Mouse (Mus musculus) left cerebral cortex, postnatal 36 days (tissue): Measurements from ENCODE around the gene Alox8. TPM values are rescaled to one million over a fixed set of nuclear protein-coding genes. Genes with fewer than 3 reads are reported as not detected.
A peak's percentile ranks its signal among the peaks of the same experiment; 100 is the strongest.

Experiments used
- DNase-seq, 2 experiments: peaks; one replicate each; pipeline ENCODE4 v3.0.0; 2021 to 2022; ENCODE audit warnings: low spot score in 2 of 2, mixed read lengths in 1 of 2
- intact Hi-C: fragments of 180-260 bp; cut with DNase I; formaldehyde crosslinking; loops from one replicate; pipeline ENCODE4 v1.15.1; 2025
- total RNA-seq, 2 experiments: library from RNA; stranded (reverse); gene quantifications; 2 replicates each; pipeline ENCODE4 v1.2.3; 2021

The Alox8 gene
- total RNA-seq, 2 experiments from 2014 or later = 4.2 to 6.5 TPM

DNA sequence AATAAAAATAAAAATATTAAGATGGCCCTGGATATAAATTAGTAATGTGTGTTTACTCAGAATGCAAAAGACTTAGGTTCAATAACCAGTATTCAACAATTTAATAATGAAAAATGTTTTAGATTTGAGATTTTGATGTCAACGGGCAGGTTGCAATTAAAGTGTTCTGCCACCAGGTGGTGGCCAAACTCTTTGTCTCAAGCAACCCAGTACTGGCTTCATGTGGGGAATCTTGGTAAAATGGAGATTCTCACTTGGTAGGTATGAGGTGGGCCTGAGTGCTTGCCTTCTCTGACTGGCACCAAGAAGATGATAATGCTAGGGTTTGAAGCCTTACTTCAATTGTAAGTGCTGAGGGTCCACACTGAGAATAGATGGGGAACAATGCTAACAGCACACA lies 4.8 kb downstream of the Alox8 start:
- intact Hi-C loops = loop anchor here (1.0 to 5.0 kb wide), 2 partner anchors 52 to 194 kb away; no protein-coding TSS in a partner anchor
- peak in 1 of 2 experiments; percentile 23 for DNase-seq

DNA sequence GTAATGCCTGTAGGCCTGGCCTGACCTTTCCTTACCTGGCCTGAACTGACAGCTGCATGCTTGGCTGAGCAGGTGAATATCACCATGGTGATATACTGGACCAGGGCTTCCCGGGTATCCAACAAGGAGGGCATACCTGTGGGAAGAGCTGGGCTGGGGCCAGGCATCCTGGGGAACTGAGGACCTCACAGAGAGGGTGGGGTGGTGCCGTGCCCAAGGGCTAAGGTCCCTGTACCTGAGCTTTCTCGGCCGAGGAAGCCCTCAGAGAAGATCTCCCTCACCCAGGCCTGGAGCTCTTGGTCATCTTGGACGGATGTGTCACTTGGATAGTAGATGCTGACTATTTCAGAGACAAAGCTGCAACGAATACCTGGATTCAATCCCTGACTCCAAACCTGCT lies 11.7 kb downstream of the Alox8 start:
- no peak for DNase-seq
- intact Hi-C loops = no loop called here

DNA sequence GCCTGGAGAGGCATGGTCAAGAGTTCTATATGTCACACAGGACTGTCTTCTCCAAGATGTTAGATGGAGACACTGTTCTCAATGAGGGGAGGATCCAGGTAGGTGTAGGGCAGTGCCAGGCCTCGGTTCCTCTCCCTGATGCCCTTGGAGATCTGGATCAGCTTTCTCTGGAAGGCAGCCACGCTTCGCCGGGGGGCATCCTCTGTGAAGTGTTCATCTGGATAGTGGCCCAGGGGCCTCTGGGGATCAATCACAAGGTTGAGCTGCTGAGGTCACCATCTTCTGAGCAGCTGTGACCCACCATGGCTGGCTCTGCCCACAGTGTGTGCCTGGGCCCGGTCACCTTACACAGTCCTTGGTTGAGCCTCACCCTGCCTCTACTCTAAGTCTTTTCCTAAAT lies 12.6 kb downstream of the Alox8 start:
- no peak for DNase-seq
- intact Hi-C loops = no loop called here

DNA sequence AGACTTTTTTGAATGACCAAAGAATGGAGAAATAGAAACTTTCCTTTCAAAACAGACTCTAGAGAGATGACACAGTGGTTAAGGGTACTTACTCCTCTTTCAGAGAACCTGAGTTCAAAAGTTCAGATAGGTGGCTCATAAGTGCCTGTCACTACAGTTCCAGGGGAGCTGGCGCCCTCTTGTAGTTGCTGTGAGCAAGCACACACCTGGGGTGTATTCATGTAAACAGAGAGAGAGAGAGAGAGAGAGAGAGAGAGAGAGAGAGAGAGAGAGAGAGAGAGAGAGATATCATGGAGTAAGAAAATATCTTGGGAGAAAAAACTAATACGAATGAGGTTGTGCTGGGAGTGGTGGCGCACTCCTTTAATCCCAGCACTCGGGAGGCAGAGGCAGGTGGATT lies 17.5 kb downstream of the Alox8 start:
- no peak for DNase-seq
- intact Hi-C loops = no loop called here

DNA sequence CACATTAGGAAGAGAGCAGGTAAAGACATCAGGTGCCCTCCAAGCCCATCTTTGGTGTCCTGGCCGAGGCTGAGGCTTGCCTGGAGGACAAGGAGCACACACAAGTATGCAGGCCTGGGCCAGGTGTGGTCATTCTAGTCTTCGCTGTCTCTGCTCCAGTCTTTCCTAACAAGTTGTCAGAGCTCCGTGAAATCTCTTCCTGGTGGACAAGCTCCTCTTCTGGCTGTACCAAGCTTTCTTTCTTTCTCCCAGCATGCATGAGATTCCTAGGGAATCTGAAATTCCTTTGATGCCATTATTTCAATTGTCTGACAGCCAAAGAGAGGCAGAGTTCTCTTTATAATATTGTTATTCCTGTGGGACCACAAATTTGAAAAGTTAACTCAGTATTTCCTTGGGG lies 18.1 kb downstream of the Alox8 start:
- no peak for DNase-seq
- intact Hi-C loops = no loop called here

DNA sequence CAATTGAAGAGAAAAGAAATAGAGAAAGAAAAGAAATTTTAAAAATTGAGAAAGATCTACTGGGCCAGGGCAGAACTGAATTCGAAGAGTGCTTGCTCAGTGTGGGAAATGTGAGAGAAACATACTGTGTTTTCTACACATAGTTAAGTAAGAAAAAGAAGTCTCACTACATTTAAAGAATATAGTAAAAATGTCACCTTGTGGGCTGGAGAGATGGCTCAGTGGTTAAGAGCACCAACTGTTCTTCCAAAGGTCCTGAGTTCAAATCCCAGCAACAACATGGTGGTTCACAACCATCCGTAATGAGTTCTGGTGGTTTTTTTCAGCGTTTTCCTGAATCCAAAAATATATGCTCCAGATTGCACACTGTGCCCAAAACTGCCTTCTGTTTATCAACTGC lies 19.1 kb downstream of the Alox8 start:
- DNase-seq = no peak
- intact Hi-C loops = no loop called here

DNA sequence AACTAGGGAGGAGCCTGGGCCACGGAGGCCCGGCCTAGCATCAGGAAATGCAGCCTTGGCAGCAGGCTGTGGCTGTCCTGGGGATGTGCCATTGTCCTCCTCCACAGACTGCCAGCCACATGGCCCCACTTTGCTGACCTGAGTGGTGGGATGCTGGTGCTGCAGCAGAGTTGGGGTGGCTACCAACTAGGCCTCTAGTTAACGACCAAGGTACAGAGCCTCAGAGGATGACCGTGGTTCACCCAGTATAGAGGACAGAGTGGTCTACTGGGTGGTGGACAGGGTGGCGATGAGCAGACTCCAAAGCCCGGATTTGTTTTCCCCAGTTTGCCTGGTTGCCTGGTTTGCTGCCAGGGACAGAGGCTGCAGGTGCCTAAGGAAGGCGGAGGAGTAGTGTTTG lies 22.9 kb downstream of the Alox8 start:
- no peak for DNase-seq
- intact Hi-C loops = no loop called here

DNA sequence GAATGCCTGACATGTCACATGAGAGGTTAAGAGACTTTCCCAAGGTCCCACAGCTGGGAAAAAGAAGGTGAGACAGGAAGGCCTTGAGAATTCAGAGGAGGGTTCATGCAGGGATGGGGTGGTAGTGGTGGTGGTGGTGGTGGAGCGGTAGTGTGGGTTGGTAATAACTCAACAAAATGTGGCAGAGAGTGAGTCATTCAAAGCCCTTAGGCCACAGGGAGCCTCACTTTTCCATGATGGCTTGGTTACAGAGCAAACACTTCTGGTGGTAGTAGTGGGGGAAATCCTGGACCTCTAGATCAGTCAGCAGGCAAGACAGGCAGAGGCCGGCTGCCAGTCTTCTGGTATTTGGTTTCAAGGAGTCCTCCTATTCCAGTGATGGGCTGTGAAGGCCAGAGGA lies 25.0 kb downstream of the Alox8 start:
- intact Hi-C loops = no loop called here
- DNase-seq = no peak

DNA sequence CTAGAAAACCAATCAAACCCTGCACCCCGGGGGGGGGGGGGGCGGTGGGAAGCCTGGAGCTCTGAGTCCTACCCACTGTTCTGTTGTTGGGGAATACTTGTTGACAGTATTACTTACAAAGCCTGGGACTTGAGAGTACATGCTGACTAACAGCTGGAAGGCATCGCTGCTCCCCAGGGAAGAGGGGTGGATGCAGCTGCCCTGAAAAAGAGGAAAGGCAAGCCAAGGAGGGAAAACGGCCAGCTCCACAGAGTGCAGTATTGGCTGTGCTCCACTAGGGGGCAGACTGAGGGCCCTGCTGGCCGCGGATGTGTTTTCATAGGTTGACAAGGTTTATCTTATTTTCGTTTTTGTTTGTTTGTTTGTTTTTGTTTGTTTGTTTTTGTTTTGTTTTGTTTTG lies 26.0 kb downstream of the Alox8 start:
- intact Hi-C loops = no loop called here
- DNase-seq = peak in 1 of 2 experiments; percentile 26

DNA sequence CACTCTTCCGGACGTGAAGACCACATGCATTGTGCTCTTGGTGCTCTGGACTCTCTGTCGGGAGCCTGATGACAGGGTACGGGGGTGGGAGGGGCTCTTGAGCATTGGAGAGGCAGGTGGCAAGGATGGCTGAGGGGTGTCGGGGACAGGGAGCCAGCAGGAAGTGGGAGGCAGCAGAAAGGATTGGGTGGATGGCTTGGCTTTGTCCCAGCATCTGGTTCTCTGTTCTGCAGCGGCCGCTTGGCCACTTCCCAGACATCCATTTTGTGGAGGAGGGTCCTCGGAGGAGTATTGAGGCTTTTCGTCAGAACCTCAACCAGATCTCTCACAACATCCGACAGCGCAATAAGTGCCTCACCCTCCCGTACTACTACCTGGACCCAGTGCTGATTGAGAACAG lies 28.3 kb downstream of the Alox8 start:
- intact Hi-C loops = no loop called here
- peak; percentile 48 to 71 for DNase-seq

DNA sequence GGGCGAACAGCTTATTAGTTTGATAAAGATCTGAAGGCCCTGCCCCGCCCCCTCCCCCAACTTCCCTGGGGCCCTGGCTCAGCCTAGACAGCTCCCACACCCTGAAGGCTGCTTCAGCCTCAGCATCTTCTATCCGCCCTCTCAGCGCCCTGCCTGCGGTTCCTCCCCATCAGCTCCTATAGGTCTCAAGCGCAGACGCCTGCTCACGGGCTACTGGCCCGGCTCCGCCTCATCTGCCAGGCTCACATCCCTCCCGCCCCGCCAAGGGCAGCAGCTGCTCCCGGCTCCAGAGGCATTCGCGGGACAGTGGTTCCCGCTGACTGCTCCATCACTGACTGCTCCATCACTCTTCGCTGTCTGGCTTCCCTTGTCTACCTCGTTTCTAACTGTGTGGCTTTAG lies 40.8 kb downstream of the Alox8 start, which contains the start of gene Alox12b:
TSS of gene Alox12b (plus strand) at position 190 of the 400 bp plus-strand sequence.
- peak in 1 of 2 experiments; percentile 22 for DNase-seq
- intact Hi-C loops = no loop called here

DNA sequence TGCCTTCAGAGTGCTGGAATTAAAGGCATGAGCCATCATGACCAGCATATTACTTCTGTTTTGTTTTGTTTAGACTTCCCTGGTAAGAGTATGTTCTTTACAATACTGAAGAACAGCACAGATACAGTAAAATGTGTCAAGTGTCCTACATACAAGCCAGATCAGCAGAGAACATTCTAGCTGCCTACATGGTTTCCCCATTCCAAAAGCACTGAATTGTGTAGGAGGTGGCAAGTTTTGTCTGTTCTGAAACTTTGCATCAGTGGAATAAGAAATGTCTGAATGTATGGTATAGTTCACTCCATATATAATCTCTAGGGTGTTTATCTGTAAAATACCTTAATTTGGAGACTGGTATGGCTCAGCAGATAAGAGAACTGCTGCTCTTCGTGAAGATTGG lies 42.3 kb downstream of the Alox8 start:
- intact Hi-C loops = no loop called here
- DNase-seq = no peak

DNA sequence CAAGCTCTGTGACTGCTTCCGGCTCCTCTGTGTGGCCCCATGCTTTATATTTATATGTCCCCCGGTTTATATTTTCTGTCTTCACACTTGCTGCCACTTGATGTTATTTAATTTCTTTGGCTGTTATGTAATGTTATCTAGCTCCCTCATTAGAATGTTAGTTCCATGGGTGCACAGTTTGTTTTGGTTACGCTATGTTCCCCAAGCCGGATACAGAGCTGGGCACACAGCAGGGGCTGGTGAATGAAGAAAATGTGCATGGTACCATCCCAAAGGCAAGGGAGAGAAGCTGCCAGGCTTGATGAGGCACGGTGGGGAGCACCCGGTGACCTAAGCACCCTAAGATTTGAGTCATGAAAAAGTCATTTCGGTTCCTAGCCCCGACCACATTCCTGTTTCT lies 43.8 kb downstream of the Alox8 start:
- DNase-seq = no peak
- intact Hi-C loops = no loop called here

DNA sequence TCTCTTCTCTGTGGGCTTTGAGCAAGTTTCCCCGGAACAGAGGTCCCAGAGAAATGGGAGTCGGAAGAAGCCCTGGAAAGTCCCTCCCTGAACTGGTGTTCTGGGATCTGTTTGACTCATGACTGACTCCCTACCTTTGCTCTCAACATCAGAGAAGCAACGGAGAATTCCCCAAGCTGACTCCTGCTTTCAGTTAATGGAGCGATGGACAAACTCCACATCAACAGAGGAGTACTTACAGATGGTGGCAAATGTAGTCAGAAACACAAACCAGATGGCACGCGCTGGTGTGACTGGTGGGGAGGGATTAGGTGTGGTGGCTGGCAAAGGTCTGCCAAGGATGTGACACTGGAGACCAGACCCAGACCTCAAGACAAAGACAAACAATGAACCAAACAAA lies 46.6 kb downstream of the Alox8 start:
- intact Hi-C loops = no loop called here
- no peak for DNase-seq

DNA sequence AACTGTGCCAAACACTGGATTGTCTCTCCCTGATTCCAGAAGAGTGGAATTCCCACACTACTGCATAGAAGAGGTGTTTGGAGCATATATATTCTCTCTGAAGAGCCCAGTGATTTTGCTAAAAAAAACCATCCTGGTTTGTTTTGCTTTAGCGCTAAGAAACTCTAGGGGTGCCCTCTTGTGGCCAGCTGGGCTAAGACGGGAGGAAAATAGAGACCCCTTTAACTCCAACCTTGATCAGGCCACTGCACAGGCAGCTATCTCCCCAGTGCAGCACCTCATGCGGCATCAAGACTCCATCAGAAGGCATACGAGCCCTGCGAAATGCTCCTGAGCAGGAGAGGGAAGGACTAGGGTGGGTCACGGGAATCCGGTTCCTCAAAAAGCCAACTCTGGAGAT lies 47.2 kb downstream of the Alox8 start:
- peak in 1 of 2 experiments; percentile 53 for DNase-seq
- intact Hi-C loops = loop anchor here (1.0 kb wide), 1 partner anchor 25 kb away; the partner anchor contains the start of gene Aloxe3

DNA sequence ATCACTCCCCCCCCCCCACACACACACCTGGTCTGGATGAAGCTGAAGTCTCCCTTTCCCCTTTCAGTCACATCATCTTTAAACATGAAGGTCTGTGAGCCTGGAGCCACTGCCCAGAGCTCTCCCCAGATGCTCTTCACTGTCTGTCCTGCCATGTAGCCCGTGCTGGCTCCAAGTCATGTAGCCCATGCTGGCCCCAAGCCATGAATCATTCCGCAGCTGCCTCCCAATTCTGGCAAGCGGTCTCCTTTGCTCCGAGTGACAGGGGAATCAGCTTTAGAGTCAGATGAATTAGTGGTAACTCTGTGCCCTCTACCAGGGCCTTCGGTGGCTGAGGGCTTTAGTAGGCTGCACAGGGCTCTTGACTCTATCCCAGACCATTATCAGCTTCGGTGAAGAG lies 47.9 kb downstream of the Alox8 start:
- intact Hi-C loops = loop anchor here (1.0 kb wide), 1 partner anchor 24 kb away; the partner anchor contains the start of gene Aloxe3
- DNase-seq = no peak

DNA sequence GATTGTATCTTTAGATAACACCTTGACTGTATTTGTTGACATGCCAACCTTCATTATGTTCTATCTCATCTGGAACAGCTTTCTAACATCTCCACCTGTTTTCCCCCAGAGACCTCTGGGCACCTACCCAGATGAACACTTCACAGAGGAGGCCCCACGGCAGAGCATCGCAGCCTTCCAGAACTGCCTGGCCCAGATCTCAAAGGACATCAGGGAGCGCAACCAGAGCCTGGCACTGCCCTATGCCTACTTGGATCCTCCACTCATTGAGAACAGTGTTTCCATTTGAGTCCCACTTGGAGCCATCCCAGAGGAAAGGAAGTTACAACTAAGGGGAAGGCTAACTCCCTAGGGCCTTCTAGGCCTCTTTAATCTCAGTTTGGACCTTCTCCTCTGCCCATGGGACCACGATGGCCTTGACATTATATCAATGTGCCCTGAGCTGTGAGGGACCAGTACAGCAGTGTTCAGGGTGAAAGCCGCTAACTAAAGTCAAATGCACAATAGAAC lies 49.1 kb downstream of the Alox8 start:
- no peak for DNase-seq
- intact Hi-C loops = no loop called here

DNA sequence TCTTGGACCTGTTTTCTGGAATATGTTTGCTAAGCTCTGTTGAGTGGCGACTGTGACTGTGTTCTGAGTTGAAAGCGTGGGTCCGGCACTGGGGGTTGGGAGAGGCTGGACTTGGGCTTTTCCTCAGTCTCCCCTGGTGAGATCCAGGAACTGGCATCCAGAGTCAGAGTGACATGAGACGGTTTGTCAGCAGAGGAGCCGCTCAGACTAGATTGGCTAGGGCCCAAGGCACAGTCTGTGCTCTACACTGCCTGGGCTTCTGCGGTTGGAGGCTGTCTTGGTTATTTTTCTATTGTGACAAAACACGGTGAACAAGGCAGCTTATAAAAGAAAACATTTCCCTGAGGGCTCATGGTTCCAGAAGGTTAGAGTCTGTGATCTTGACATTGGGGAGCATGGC lies 50.1 kb downstream of the Alox8 start:
- intact Hi-C loops = no loop called here
- no peak for DNase-seq

DNA sequence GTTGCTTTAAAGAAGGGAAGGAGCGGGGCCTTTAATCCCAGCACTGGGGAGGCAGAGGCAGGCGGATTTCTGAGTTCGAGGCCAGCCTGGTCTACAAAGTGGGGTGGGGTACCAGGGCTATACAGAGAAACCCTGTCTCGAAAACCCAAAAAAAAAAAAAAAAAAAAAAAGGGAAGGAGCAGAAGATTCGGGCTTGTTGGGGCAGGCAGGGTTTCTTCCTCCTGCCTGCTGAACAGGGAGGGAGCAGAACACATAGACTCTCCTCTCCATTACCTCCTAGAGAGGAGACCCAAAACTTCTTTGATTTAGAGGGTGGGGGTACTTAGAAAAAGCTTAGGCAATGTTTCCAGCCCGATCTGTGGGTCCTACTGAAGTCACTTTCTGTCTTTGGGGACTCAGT lies 62.3 kb downstream of the Alox8 start:
- no peak for DNase-seq
- intact Hi-C loops = no loop called here

DNA sequence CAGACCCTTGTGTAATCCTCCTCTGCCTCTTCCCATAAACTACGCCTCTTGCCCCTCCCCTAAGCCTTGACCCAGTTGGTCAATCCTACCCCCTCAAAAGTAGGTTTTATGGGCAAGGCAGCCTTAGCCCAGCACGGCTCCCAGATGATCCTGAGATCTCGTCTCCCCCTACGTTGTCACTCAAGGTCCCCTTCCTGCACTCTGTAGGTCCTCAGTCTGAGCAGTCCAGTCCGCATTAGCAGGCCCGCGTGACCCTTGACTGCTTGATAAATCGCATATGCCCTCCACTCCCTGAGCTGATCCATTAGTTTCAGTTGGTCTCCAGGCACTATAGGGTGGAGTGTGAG lies 63.0 kb downstream of the Alox8 start:
- intact Hi-C loops = no loop called here
- no peak for DNase-seq
